Mouse (Mus musculus) neutrophil, adult 5-6 weeks (primary cell): ENCODE measurements around the gene Dda1. TPM values are rescaled to one million over a fixed set of nuclear protein-coding genes. Genes with fewer than 3 reads are reported as not detected.

Source experiments
- ATAC-seq: fragments of 151-379, 151-347 bp; 2 replicates; pipeline ENCODE4 v1.8.0; 2017; ENCODE audit warnings: mild to moderate bottlenecking, moderate TSS enrichment; ENCODE audit not compliant: insufficient number of reproducible peaks, poor library complexity, low FRiP score, severe bottlenecking; ENCODE audit errors: extremely low read depth
- total RNA-seq: library from RNA; stranded (forward); fragments of 200-1000 nt; gene quantifications from 2 replicates; pipeline ENCODE4 v1.2.3, GENCODE M21; 2017

Dda1 gene
- 29.2 and 34.6 TPM in 2 replicates for total RNA-seq

DNA sequence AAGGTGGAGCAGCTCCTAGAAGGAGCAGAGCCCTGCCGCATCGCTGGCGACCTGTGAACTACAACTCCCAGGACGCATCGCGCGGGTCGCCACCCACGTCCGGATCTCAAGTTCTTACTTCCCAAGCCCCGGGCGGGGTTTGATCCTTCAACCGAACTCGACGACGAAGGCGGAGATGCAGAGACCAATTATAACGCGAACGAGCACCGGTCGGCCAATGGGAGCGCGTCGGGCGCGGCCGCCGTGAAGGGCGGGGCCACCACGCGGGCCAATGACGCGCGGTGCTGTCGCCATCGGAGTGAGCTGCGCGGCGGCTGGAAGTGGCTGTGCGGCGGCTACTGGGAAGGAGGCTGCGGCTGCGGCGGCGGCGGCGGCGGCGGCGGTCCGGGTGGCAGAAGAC, at the start of gene Dda1:
Dda1 (plus strand) TSS at position 284 of the 400 bp plus-strand sequence.
- ATAC-seq = peak; percentile 79

GRCm38 (mm10) chr8:71422121-71422520, 46.9 kb upstream of the Dda1 start:
- no peak for ATAC-seq

- 0 out of 2 replicates have a peak, but pooled peaks have one; percentile 58 for ATAC-seq
Measured at GRCm38 (mm10) chr8:71432935-71433334, 36.1 kb upstream of the Dda1 start.

DNA sequence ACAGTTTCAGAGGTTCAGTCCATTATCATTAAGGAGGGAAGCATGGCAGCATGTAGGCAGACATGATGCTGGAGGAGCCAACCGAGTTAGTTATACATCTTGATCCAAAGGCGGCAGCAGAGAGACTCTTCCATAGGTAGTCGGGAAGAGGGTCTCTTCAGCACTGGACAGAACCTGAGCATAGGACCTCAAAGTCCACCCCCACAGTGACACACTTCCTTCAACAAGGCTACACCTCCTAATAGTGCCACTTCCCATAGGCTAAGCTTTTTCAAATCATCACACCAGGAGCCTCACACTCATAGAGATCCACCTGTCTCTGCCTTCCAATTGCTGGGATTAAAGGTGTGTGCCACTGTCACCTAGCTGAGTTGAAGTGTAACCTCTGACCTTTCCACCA, 32.0 kb upstream of the Dda1 start:
- ATAC-seq = no peak

DNA sequence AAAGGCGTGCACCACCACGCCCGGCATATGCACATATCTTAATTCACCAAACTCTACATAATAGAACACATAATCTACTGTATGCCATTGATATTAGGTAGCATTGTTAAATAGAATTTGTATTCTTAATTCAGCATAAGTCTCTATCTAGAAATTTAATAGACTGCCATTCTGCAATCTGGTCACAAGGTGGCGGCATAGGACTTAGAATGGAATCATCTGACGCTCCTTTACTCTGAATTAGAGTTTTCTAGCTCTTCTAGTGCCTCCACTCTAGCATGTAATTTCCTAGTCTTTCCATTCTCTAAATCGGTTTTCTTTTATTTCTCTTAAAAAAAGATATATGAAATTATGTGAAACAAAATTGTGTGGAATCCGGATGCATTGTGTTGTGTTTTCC, 27.6 kb upstream of the Dda1 start:
- ATAC-seq = peak; percentile 87

DNA sequence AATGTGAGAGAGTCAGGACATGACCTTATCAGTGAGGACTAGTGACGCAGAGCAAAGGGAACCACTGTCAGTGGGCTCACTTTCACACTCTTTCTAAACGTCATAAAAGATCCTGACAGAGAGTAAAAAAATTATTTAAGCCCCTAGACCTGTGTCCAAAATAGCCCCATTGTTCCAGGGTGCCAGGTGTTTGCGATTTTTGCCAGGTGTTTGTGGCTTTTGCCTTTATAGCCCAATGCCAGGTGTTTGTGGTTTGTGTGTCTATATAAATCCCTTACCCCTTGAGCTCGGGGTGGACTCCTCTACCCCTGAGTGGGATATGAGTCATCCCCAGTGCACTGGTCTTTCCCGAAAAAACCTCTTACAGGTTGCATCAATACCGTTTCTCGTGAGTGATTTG, 23.9 kb upstream of the Dda1 start:
- no peak for ATAC-seq

DNA sequence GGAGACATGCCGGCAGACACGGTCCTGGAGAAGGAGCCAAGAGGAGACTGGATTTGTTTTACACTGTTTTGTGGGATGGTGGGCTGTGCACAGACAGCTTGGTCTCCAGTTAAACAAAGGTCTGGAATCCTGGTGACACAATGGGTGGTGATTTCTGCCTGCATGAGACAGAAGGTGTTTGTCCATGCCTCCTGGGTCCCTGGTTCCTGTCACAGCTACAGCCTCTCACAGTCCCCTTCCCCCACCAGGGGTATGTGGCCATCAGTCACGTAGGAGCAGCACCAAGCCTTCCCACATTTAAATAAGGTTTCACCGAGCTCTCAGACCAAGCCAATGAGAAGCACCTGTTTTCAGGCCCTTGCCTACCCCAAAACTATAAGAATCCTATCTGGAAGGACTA, 17.7 kb upstream of the Dda1 start:
- no peak for ATAC-seq

DNA sequence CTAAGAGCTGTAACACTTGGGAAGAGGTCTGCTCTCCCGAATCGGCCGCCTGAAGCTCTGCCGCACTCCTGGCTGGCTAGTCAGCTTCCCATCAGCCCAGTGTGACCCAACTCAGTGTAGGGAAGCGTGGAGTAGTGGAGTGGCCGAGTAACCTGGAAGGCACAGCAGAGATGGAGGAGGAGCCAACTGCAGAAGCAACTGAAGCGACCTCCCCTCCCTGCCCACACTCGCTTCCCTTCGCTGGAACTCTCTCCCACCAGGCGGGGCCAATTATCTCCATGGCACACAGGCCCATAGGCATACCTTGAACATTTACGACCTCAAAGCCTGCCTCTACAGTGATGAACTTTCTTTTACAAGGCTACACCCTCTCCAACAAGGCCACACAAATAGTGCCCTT, 17.2 kb upstream of the Dda1 start:
- no peak for ATAC-seq

DNA sequence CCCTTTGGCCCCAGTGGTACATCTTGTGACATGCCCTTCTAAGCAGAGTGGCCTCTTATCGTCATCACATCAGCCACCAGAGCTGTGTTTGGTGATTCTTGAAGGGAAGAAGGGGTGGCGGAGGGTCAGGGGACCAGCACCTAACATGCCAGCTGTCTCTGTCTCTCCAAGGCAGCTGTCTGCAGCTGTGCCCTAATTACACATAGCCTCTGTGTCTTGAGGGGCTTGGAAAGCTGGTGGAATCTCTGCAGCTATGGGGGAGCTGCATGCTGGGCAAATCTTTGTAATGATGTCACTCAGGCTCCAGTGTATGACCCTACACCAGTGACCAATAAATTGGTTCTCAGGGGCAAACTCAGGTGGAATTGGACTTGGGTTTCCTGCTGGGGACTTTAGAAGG, 16.3 kb upstream of the Dda1 start:
- ATAC-seq = no peak

GRCm38 (mm10) chr8:71454668-71455067, 14.3 kb upstream of the Dda1 start:
- ATAC-seq = no peak

DNA sequence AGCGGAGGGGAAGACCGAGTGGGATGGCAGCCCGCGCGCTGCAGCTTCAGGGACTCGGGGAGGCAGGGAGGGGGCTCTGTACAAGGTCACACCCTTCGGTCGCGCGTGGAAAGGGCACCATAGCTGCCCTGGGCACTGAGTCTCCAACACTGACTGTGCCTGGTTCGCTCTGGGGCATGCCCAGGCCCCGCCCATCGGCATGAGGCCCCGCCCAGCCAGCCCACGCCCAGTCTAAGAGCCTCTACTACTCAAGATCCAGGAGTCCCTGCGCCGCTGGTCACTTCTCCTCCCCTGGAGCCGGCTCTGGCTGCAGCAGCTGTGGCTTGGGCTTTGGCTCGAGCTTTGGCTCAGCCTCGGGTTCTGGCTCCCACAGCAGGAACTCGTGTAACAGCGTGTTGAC, 12.1 kb upstream of the Dda1 start:
- no peak for ATAC-seq

DNA sequence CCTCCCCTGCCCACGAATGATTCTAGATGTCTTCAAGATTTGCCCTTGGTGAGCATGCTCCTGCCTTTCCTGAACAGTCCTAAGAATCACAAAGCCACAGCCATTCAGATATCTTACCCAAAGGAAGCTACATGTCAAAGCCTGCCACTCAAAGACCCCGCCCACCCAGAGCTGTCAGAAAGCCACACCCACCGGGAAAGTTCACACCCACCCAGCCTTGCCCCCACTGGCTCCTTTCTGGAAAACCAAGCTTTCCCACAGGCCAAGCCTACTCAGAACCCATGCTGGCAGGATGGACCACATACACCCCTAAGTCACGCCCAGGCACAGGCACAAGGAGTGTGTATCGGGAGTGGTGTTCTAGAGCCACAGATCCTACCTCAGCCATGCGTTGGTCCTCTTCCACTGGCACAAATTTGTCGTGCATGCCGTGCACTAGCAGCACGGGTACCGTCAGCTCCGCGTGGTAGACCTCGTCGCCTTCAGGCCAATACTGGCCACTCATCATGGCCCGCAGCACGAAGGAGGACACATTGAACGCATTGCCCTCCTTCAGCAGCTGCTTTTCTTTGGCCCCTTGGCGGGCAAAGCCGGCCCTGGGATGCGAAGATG, 11.2 kb upstream of the Dda1 start:
- ATAC-seq = no peak

GRCm38 (mm10) chr8:71460716-71461115, 8.3 kb upstream of the Dda1 start:
- ATAC-seq = no peak

DNA sequence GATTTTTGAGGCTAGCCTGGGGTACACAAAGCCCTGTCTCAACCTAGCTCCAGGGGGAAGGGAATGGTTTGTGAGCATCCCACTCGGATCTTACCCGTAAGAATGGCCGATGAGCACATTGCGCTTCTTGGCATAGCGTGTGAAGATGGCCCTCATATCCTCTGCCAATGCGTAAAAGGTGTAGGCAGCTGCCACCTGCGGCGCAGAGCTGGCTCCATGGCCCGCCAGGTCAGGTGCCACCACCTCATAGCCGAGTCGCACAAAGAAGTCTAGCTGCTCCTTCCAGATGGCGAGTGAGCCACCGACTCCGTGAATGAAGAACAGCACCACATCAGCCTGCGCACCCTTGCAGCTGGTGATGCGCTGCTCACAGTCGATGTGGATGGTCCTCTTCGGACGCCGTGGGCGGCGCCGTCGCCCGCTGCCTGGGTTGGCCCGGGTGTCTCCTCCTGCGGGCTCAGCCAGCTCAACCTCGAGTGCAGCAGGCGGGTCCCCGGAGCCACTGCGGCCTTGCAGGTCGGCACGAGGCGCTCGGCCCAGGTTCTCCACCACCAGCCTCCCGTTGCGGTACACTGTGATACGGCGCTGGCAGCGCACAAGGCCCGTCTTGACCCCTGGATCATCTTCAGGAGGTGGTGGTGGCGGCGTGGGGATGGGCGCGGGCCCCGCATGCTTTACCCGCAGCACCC, 7.7 kb upstream of the Dda1 start:
- no peak for ATAC-seq

- no peak for ATAC-seq
Measured at GRCm38 (mm10) chr8:71462191-71462590, 6.8 kb upstream of the Dda1 start.

DNA sequence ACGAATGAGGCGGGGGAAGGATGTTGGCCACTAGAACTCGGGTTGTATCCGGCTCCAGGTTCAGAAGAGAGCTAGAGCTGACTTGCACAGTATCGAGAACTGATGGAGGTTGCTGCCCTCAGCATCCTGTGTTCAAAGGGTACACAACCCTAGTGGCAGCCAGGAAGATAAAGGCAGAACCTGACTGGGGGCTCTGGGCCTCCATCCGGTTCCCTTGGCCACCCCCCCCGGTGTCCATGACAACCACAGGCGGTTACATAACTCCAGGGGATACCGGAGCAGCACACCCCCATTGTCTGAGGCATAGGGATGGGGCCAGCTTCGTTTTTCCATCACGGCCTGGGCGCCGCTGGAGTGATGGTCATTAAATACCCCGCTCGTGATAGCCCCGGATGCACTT, 6.2 kb upstream of the Dda1 start:
- peak; percentile 30 for ATAC-seq

GRCm38 (mm10) chr8:71463188-71464033, 5.6 kb upstream of the Dda1 start, which contains the start of gene Abhd8:
Gene Abhd8 (minus strand): TSS chr8:71463655.
- peak; percentile 54 for ATAC-seq

DNA sequence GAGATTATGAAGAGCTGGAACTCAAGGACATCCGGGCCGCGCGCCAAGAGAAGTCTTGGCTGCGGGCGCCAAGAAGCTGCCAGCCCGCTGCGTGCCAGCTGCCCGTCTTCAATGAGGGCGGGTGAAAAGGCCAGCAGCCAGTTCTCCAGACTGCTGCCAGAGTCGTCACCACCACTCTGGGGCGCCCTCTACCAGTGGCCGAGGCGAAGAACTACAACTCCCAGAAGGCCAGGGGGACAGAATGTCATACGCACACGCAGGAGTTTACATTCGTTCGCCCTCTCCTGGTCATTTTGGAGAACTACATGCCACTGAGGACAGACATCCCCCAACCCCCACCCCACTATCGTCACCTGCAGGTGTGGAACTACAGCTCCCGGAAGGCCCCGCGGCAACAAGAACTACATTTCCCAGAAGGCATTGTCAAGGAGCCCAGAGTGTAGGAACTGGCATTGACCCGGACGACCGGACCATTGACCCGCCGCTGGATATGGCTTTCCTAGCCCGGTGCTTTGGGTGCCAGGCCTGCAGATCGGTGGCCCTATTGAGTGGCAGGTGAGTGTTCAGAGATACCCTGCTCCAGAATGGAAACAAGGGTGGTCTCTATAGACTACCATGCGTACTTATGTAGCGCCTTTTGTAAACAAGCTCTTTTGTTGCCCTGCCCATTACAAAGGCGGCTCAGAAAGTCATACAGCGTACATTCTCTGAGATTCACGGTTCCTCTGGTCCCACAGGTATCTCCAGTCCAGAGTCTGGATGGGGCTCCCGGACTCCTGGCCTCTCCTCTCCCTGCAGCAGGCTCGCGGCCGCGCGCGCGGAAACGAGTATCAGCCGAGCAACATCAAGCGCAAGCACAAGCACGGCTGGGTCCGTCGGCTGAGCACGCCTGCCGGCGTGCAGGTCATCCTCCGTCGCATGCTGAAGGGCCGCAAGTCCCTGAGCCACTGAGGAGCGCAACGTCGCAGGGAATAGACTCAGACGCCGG, 4.2 kb upstream of the Dda1 start, which contains the start of gene Mrpl34:
Mrpl34 (plus strand) TSS at position 447 of the 988 bp plus-strand sequence.
- ATAC-seq = peak; percentile 80

- no peak for ATAC-seq
Measured at GRCm38 (mm10) chr8:71465733-71466132, 3.3 kb upstream of the Dda1 start.
